Mouse (Mus musculus) stomach, postnatal 0 days (tissue): ENCODE data around the gene Zpr1.

Experiments
- CTCF ChIP-seq: IDR thresholded peaks from 2 replicates; pipeline ENCODE4 v1.5.1; 2016; ENCODE audit warnings: antibody characterized with exemption, low read depth, mild to moderate bottlenecking, moderate library complexity
- EP300 ChIP-seq: optimal IDR thresholded peaks from 2 replicates; pipeline ENCODE3; 2016; ENCODE audit warnings: antibody characterized with exemption

GRCm38 (mm10) chr9:46270782-46271181 lies 2.1 kb upstream of the Zpr1 start:
- TF ChIP-seq EP300, result no peak
- TF ChIP-seq CTCF, result no peak
